In the genomic region with DNA sequence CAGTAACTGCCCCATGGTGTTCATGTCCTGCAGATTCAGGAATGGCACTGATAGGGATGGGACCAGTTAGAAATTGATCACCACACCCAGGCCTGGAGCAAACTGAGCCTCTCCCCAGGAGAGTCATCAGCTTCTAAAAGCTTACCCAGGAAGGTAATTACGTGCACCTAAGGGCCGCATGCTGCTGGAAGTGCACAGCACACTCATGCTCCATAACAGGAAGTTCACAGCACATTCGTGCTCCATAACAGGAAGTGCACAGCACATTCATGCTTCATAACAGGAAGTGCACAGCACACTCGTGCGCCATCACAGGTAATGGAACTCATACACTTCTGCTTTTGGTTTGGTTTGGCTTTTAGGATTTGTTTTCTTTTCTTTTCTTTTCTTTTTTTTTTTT, we compare ENCODE assay signal across 14 mouse cellular contexts.
DNase-seq lines count a peak whose midpoint lies in the region; ATAC-seq and TF ChIP-seq lines count a peak whose summit lies in the region.
"Had no signal": no experiment of that assay in that cellular context is flagged by ENCODE, and none has a peak within 500 bp of the region (broad histone marks: within the 10 kb centered on the region; RNA-seq: fewer than 3 reads in every experiment).

No protein-coding gene starts in this region.

- H3K4me3 ChIP-seq in lung, embryonic 14.5 days (ENCODE audit: low read depth, low read length) = no peak overlapping the region
- H3K4me3 ChIP-seq in lung, adult 2 months (replicated peaks; ENCODE audit: extremely low read depth, low read depth, low read length) = no peak overlapping the region
- no peak overlapping the region for H3K4me3 ChIP-seq in bone marrow, adult 2 months (replicated peaks; ENCODE audit: control insufficient read depth, low read depth, low read length)
- H3K4me3 ChIP-seq in heart, embryonic 10.5 days = no peak overlapping the region
- H3K4me3 ChIP-seq: megakaryocyte, embryonic 14.5 days; myocyte had no signal

- no peak overlapping the region for H3K4me2 ChIP-seq in lung, embryonic 14.5 days

- TF ChIP-seq CTCF in lung, embryonic 14.5 days (IDR thresholded peaks at IDR 0.05; ENCODE audit: low read depth) = no peak
- TF ChIP-seq CTCF in lung, adult 2 months (IDR thresholded peaks at IDR 0.05; ENCODE audit: insufficient read depth, low read length) = no peak
- no peak for TF ChIP-seq CTCF in bone marrow, adult 2 months (IDR thresholded peaks at IDR 0.05; ENCODE audit: control insufficient read depth, insufficient read depth, low read length)

- DNase-seq in lung, embryonic 14.5 days = peak; percentile 33
- DNase-seq in lung, adult 2 months = no peak
- DNase-seq in thymus, postnatal 4 days = no peak
- DNase-seq in heart, embryonic 10.5 days (ENCODE audit: low spot score) = no peak
- DNase-seq in right cerebral cortex, postnatal 10 days (ENCODE audit: low spot score in 2 of 2) = no peak
- DNase-seq: forebrain, postnatal 0 days; heart, postnatal 4 days; kidney, adult 11 months had no signal

- no peak overlapping the region for H3K27ac ChIP-seq in lung, embryonic 14.5 days (ENCODE audit: low read depth)
- peak overlapping the region; percentile 75 for H3K27ac ChIP-seq in bone marrow, adult 2 months (ENCODE audit: control insufficient read depth, insufficient read depth, low read depth, low read length, poor library complexity)
- no peak overlapping the region for H3K27ac ChIP-seq in heart, embryonic 10.5 days

- H3K27me3 ChIP-seq in lung, embryonic 14.5 days (ENCODE audit: insufficient read depth, low read length) = no peaks in the 10 kb centered on the region
- no peaks in the 10 kb centered on the region for H3K27me3 ChIP-seq in heart, embryonic 10.5 days (ENCODE audit: insufficient read depth, poor library complexity, severe bottlenecking)
- H3K27me3 ChIP-seq: megakaryocyte, embryonic 14.5 days had no signal

- no peak for ATAC-seq in lung, embryonic 14.5 days (ENCODE audit: insufficient read depth)
- ATAC-seq in CD4-positive, CD25-positive, alpha-beta regulatory T cell, adult 4 months = peak; percentile 54
- ATAC-seq in neutrophil, adult 5-6 weeks (ENCODE audit: extremely low read depth, insufficient number of reproducible peaks, low FRiP score, poor library complexity, severe bottlenecking) = peak; percentile 96
- ATAC-seq: forebrain, postnatal 0 days had no signal

- TF ChIP-seq POLR2A in lung, adult 2 months (IDR thresholded peaks at IDR 0.05; ENCODE audit: borderline replicate concordance, extremely low read depth, low read depth, low read length) = no peak
- no peak for TF ChIP-seq POLR2A in bone marrow, adult 2 months (IDR thresholded peaks at IDR 0.05; ENCODE audit: borderline replicate concordance, control insufficient read depth, low read depth, low read length)

- H3K9ac ChIP-seq in lung, embryonic 14.5 days = no peak overlapping the region
- H3K9ac ChIP-seq: forebrain, postnatal 0 days had no signal

- H3K9me3 ChIP-seq in lung, embryonic 14.5 days (ENCODE audit: low read depth, low read length) = no peaks in the 10 kb centered on the region
- no peaks in the 10 kb centered on the region for H3K9me3 ChIP-seq in heart, embryonic 10.5 days
- H3K9me3 ChIP-seq: G1E had no signal

- 82% methylated on average over 5 of the region's 5 CpGs for WGBS in lung, embryonic 14.5 days
- WGBS in lung, adult 2 months = 49% methylated on average over 5 of the region's 5 CpGs
- 37% methylated on average over 5 of the region's 5 CpGs for WGBS in bone marrow, adult 2 months
- 72% methylated on average over 5 of the region's 5 CpGs for WGBS in heart, embryonic 10.5 days

- no peaks in the 10 kb centered on the region for H3K36me3 ChIP-seq in lung, embryonic 14.5 days (ENCODE audit: insufficient read depth)
- H3K36me3 ChIP-seq in heart, embryonic 10.5 days = no peaks in the 10 kb centered on the region

- H3K4me1 ChIP-seq in lung, embryonic 14.5 days (ENCODE audit: insufficient read depth) = no peaks in the 10 kb centered on the region
- peaks cover 17% of the 10 kb centered on the region for H3K4me1 ChIP-seq in lung, adult 2 months (ENCODE audit: control insufficient read depth, insufficient read depth, low read length)
- peaks cover 1% of the 10 kb centered on the region; the same call in 1 of the 2 replicates for H3K4me1 ChIP-seq in bone marrow, adult 2 months (ENCODE audit: control insufficient read depth, insufficient read depth, low read length)
- peaks cover 19% of the 10 kb centered on the region for H3K4me1 ChIP-seq in heart, embryonic 10.5 days
